Mouse (Mus musculus): ENCODE measurements around the gene Gm45618.

DNA sequence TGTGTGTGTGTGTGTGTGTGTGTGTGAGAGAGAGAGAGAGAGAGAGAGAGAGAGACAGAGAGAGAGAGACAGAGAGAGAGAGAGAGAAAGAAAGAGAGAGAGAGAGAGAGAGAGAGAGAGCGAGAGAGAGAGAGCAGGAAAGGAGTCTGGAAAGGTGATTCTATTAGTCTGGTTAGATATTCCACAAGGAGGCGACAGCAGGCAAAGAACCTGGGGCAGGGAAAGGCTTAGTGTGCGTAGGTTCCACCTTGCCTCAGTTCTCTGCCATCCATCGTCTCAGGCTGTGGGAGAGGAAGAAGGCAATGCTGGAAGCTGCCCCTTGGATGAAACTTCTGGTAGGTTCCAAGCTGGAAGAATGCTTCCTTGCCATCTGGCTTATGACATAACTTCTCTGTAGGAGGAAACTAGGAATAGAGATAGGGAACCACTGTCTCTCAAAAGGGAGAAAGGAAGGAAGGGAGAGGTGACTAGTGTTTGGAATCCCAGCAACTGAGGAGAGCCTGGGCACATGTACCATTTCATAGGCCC lies 24.9 kb upstream of the Gm45618 start:
- TF ChIP-seq CTCF (IDR thresholded peaks at IDR 0.05; ENCODE audit: low read depth), result no peak
- no peak for TF ChIP-seq EP300 (IDR thresholded peaks at IDR 0.05; ENCODE audit: low read depth)

Data from liver, embryonic 14.5 days (tissue).